Mouse (Mus musculus) WW6 (cell line): ENCODE data around the gene Cd86.

Experiments
- DNase-seq: peaks from one replicate; pipeline ENCODE4 v3.0.0-alpha.2; 2013; ENCODE audit warnings: low read depth, low spot score

Cd86 gene

GRCm38 (mm10) chr16:36665782-36666181 lies at the start of gene Cd86:
TSS of gene Cd86 (minus strand) at chr16:36666081.
- DNase-seq: no peak

GRCm38 (mm10) chr16:36711760-36712159 lies 45.9 kb upstream of the Cd86 start:
- DNase-seq: no peak

GRCm38 (mm10) chr16:36710794-36711193 lies 44.9 kb upstream of the Cd86 start:
- DNase-seq: no peak

GRCm38 (mm10) chr16:36709405-36709804 lies 43.5 kb upstream of the Cd86 start:
- DNase-seq: no peak

- DNase-seq: no peak
Observed at GRCm38 (mm10) chr16:36708751-36709150, 42.9 kb upstream of the Cd86 start.

GRCm38 (mm10) chr16:36707702-36708423 lies 42.0 kb upstream of the Cd86 start:
- peak; percentile 50 for DNase-seq

- DNase-seq: no peak
Observed at GRCm38 (mm10) chr16:36700484-36700883, 34.6 kb upstream of the Cd86 start.

- DNase-seq: no peak
Observed at GRCm38 (mm10) chr16:36697331-36697730, 31.4 kb upstream of the Cd86 start.

- no peak for DNase-seq
Observed at GRCm38 (mm10) chr16:36694798-36695290, 29.0 kb upstream of the Cd86 start.

- no peak for DNase-seq
Observed at GRCm38 (mm10) chr16:36693818-36694413, 28.0 kb upstream of the Cd86 start, which contains the start of gene Ildr1. TSS of gene Ildr1 (plus strand) at chr16:36693978.

GRCm38 (mm10) chr16:36691484-36691883 lies 25.6 kb upstream of the Cd86 start:
- no peak for DNase-seq

- DNase-seq: no peak
Observed at GRCm38 (mm10) chr16:36688076-36688475, 22.2 kb upstream of the Cd86 start.

GRCm38 (mm10) chr16:36684325-36684918 lies 18.5 kb upstream of the Cd86 start:
- DNase-seq: no peak

GRCm38 (mm10) chr16:36681829-36682228 lies 15.9 kb upstream of the Cd86 start:
- DNase-seq: no peak

GRCm38 (mm10) chr16:36675902-36676301 lies 10.0 kb upstream of the Cd86 start:
- DNase-seq: no peak

GRCm38 (mm10) chr16:36675304-36675703 lies 9.4 kb upstream of the Cd86 start:
- no peak for DNase-seq

- DNase-seq: no peak
Observed at GRCm38 (mm10) chr16:36674457-36675204, 8.8 kb upstream of the Cd86 start.

GRCm38 (mm10) chr16:36673196-36673595 lies 7.3 kb upstream of the Cd86 start:
- DNase-seq: no peak

GRCm38 (mm10) chr16:36670590-36670989 lies 4.7 kb upstream of the Cd86 start:
- no peak for DNase-seq

GRCm38 (mm10) chr16:36666448-36667017 lies 652 bp upstream of the Cd86 start:
- no peak for DNase-seq

- no peak for DNase-seq
Observed at GRCm38 (mm10) chr16:36663484-36663883, 2.4 kb downstream of the Cd86 start.

GRCm38 (mm10) chr16:36661330-36661729 lies 4.6 kb downstream of the Cd86 start:
- DNase-seq: no peak
